Mouse (Mus musculus) embryonic fibroblast, embryonic 13.5 days (primary cell): ENCODE results near the gene Abraxas2.

ENCODE experiments used
- CTCF ChIP-seq: IDR thresholded peaks from 2 replicates; pipeline ENCODE4 v1.5.1; 2011; ENCODE audit warnings: mild to moderate bottlenecking, control low read depth, low read length, moderate library complexity, borderline replicate concordance; ENCODE audit not compliant: insufficient read depth
- POLR2A ChIP-seq: IDR thresholded peaks from 2 replicates; pipeline ENCODE4 v1.6.1; 2011; ENCODE audit warnings: low read depth, mild to moderate bottlenecking, control low read depth, low read length, moderate library complexity

GRCm38 (mm10) chr7:132875391-132876086 lies 16.5 kb downstream of the Abraxas2 start:
- TF ChIP-seq CTCF: no peak
- no peak for TF ChIP-seq POLR2A
